Mouse (Mus musculus): Measurements from ENCODE around the gene Rcan1.
A peak's percentile ranks its signal among the peaks of the same experiment; 100 is the strongest.
"Not testable (repeated sequence)": the region's sequence is repeated elsewhere in the genome, so short reads cannot be mapped to it uniquely, and the experiment has no call there.

Rcan1 gene

GRCm38 (mm10) chr16:92470706-92471105 lies at the start of gene Rcan1:
Rcan1 (minus strand) TSS chr16:92470867.
- DNase-seq (ENCODE audit: low spot score), result no peak

GRCm38 (mm10) chr16:92519820-92520492 lies 49.3 kb upstream of the Rcan1 start:
- peak; percentile 81 for DNase-seq (ENCODE audit: low spot score)

GRCm38 (mm10) chr16:92518718-92519117 lies 48.1 kb upstream of the Rcan1 start:
- no peak for DNase-seq (ENCODE audit: low spot score)

GRCm38 (mm10) chr16:92516139-92516538 lies 45.5 kb upstream of the Rcan1 start:
- no peak for DNase-seq (ENCODE audit: low spot score)

GRCm38 (mm10) chr16:92514896-92515295 lies 44.2 kb upstream of the Rcan1 start:
- not testable (repeated sequence) for DNase-seq (ENCODE audit: low spot score)

- peak; percentile 69 for DNase-seq (ENCODE audit: low spot score)
Observed at GRCm38 (mm10) chr16:92511773-92512391, 41.2 kb upstream of the Rcan1 start.

- DNase-seq (ENCODE audit: low spot score), result no peak
Observed at GRCm38 (mm10) chr16:92510835-92511772, 40.4 kb upstream of the Rcan1 start.

GRCm38 (mm10) chr16:92507573-92507972 lies 36.9 kb upstream of the Rcan1 start:
- DNase-seq (ENCODE audit: low spot score), result no peak

GRCm38 (mm10) chr16:92503105-92503504 lies 32.4 kb upstream of the Rcan1 start:
- no peak for DNase-seq (ENCODE audit: low spot score)

- DNase-seq (ENCODE audit: low spot score), result no peak
Observed at GRCm38 (mm10) chr16:92500534-92500933, 29.9 kb upstream of the Rcan1 start.

- no peak for DNase-seq (ENCODE audit: low spot score)
Observed at GRCm38 (mm10) chr16:92499324-92499723, 28.7 kb upstream of the Rcan1 start.

- DNase-seq (ENCODE audit: low spot score), result peak; percentile 43
Observed at GRCm38 (mm10) chr16:92498589-92498981, 27.9 kb upstream of the Rcan1 start.

- DNase-seq (ENCODE audit: low spot score), result no peak
Observed at GRCm38 (mm10) chr16:92497851-92498588, 27.4 kb upstream of the Rcan1 start.

GRCm38 (mm10) chr16:92489356-92489755 lies 18.7 kb upstream of the Rcan1 start:
- DNase-seq (ENCODE audit: low spot score), result no peak

- no peak for DNase-seq (ENCODE audit: low spot score)
Observed at GRCm38 (mm10) chr16:92488456-92488855, 17.8 kb upstream of the Rcan1 start.

GRCm38 (mm10) chr16:92487489-92487888 lies 16.8 kb upstream of the Rcan1 start:
- DNase-seq (ENCODE audit: low spot score), result peak; percentile 64

GRCm38 (mm10) chr16:92487086-92487485 lies 16.4 kb upstream of the Rcan1 start:
- DNase-seq (ENCODE audit: low spot score), result no peak

GRCm38 (mm10) chr16:92485436-92485835 lies 14.8 kb upstream of the Rcan1 start, which contains the start of gene Clic6:
Clic6 (plus strand) TSS chr16:92485736.
- DNase-seq (ENCODE audit: low spot score), result no peak

GRCm38 (mm10) chr16:92478561-92479150 lies 8.0 kb upstream of the Rcan1 start:
- DNase-seq (ENCODE audit: low spot score), result peak; percentile 79

GRCm38 (mm10) chr16:92475093-92475860 lies 4.6 kb upstream of the Rcan1 start:
- no peak for DNase-seq (ENCODE audit: low spot score)

GRCm38 (mm10) chr16:92472898-92473297 lies 2.2 kb upstream of the Rcan1 start:
- no peak for DNase-seq (ENCODE audit: low spot score)

Measured in retina, embryonic 14.5 days (tissue).